Mouse (Mus musculus) left cerebral cortex, postnatal 36 days (tissue): Measurements from ENCODE around the gene Nfkb2. TPM values are rescaled to one million over a fixed set of nuclear protein-coding genes. Genes with fewer than 3 reads are reported as not detected.

Experiments
- DNase-seq, 2 experiments: peaks; one replicate each; pipeline ENCODE4 v3.0.0; 2021 to 2022; ENCODE audit warnings: low spot score in 2 of 2, mixed read lengths in 1 of 2
- intact Hi-C: fragments of 180-260 bp; cut with DNase I; formaldehyde crosslinking; loops from one replicate; pipeline ENCODE4 v1.15.1; 2025
- total RNA-seq, 2 experiments: library from RNA; stranded (reverse); gene quantifications; 2 replicates each; pipeline ENCODE4 v1.2.3; 2021

Nfkb2 gene
- total RNA-seq, 2 experiments from 2014 or later, result 2.1 to 2.9 TPM

DNA sequence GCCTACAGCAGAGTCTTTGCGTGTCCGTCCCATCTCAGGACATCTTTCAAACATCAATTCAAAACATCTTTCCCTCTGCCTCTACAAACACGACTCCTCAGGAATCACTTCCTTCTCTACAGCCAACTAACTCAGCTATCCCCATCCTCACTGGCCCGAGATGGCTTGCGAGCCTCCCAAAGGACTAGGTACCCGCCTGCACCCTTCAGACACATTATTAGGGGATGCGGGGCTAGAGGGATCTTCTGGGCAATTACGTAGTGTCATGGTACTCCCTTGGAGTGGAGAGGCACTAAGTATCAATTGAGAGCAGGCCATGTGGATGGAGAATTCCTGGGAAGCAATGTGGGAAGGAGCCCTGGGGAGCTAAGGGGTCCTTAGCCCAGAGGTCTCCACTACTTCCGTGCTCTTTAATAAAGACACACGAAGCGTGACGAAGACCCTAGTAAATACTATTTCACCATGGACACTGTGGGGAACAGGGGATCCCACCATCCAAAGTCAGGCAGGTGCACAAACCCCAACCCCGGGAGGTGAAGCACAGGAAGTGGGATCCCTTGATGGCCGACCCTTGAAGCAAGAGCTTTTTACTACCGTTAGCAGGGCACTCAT, 33.7 kb downstream of the Nfkb2 start:
- no peak for DNase-seq
- intact Hi-C loops, result loop anchor here (2.0 kb wide), 1 partner anchor 19 kb away; no protein-coding TSS in a partner anchor

DNA sequence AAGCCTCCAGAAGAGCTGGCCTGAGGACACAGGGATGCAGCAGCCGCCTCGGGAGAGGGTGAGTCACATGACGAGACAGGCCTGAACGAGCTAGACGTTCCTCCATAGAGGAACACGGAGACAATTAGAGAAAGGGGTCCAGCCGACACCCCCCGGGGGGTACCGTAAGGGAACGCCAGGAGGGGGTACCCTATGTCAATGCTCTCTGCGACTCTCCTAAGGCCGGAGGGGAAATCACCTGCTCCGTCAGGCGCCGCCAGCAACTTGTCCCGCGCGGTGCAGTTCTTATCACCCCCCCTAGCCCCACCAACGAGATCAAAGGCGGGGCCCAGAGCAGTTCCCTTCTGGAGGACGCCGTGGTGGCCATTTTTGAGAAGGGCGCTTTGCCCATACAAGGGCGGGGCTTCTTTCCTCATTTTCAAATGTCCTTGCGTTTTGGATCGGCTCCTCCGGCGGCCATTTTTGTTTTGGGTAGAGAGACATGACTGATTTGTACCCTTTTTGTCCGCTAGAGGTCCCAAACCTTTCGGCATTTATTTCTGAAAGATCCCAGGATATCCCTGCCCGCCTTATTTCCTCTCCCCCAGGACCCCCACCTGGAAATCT, 34.3 kb downstream of the Nfkb2 start, which contains the start of gene Cuedc2:
Gene Cuedc2 (minus strand): TSS at position 372 of the 606 bp plus-strand sequence.
- peak; percentile 97 to 98 for DNase-seq
- intact Hi-C loops, result loop anchor here (2.0 kb wide), 1 partner anchor 18 kb away; no protein-coding TSS in a partner anchor

DNA sequence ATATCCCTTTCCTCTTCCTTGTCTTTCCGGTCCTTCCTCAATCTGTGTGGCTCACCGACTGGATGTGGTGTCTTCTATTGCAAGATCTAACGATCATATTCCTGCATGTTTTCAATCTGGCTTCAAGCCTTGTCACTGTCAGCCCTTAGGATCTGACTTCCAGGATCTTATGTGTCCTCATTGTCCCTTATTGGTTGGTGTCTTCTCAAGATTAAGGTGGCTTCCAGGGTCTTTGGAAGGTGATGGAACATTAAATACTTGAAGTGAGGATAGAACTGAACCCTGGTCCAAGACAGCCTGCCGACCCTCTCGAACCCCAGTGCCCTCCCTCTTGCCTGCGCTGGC, 34.8 kb downstream of the Nfkb2 start:
- no peak for DNase-seq
- intact Hi-C loops, result loop anchor here (2.0 kb wide), 1 partner anchor 18 kb away; no protein-coding TSS in a partner anchor

DNA sequence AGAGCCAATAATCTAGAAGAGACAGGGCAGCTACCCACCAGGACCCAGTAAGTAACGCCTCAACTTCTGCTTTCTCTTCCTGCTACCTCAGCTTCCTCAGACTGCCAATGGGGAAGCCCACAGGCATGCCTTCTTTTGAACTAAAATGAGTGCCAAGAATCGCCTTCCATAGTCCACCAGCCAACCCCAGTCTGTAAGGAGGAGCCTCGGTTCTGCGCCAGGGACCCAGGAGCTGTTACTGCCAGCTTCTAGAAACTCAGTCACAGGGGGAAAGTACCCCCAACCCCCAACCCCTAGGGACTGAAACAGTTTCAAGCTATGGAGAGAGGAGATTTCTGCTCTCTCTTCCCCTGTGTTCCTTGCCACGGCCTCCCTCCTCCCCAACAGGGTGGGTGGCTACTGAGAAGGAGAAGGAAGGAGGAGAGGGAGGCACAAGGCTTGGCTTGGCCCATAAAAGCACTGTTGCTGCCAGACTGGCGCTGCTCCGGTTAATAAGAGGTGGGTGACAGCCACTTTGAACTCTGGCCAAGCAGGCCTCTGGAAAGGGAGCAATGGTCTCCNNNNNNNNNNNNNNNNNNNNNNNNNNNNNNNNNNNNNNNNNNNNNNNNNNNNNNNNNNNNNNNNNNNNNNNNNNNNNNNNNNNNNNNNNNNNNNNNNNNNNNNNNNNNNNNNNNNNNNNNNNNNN, 35.3 kb downstream of the Nfkb2 start:
- DNase-seq, result peak; percentile 37 to 48
- intact Hi-C loops, result loop anchor here (2.0 kb wide), 1 partner anchor 17 kb away; no protein-coding TSS in a partner anchor

DNA sequence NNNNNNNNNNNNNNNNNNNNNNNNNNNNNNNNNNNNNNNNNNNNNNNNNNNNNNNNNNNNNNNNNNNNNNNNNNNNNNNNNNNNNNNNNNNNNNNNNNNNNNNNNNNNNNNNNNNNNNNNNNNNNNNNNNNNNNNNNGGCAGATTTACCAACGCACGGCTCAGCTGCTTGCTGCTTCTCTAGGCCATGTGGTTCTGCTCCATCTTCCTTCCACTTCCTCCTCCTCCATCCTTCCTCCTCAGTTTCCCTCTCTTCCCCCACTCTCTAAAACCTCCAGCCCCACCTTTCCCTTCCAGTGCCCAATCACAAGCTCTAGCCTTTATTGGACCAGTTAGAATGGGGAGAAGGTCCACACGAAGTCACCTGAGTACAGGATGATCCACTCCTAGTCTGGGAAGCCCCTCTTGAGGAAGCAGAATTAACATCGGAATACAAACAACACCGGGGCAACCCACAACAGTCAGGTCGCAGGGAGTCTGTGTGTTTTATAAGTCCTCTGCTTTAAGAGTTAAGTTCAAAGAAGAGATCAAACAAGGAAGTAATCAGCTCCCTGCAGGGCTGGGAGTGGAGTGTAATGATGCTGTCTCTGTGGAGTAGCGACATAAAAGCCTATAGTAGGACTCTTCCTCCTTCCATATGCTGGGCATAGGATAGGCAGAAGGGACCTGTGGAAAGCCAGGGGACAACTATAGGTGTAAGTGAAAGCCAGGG, 40.7 kb downstream of the Nfkb2 start:
- intact Hi-C loops, result no loop called here
- no peak for DNase-seq

DNA sequence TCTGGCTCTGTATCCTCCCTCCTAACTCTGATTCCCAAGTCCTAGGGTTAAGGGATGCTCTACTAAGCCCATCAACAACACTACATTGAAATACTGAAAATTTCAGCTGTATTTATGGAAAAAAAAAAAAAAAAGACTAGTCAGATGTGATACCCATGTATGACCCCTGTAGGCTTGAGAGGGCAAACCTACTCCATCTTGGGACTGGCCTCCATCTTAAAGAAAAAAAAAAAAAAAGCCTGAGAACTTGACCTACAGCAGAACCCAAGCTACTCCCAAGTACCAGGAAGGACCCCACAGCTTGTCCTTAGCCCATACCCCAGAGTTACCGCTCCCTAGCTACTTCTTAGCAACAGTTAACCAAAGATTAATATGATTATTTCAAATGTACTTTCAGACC, 43.0 kb downstream of the Nfkb2 start:
- intact Hi-C loops, result no loop called here
- DNase-seq, result no peak

DNA sequence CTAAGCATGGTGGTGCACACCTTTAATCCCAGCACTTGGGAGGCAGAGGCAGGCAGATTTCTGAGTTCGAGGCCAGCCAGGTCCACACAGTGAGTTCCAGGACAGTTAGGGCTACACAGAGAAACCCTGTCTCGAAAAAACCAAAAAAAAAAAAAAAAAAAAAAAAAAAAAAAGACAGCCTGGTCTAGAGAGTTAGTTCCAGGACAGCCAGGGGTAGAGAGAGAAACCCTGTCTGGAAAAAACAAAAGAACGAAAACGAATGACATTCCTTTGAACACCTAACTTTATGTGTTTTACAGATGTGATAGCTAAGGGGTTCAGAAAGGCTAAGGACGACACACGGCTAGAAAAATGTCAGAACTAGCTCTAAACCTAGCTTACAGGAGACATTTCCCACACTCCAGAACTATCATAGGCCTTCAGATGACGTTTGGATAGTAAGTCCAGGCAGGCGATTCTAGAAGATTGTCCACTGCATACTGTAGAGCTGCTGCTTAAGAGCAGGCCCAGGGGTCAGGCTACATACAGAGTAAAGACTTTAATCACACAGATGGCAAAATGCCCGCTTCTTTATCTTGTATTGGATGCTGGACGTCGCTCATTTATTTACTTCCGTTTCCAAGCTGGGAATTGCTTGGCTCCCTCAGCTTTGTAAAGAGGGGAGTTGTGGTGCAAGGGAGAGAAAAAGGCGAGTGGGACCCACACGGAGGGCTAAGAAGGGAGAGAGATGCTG, 44.0 kb downstream of the Nfkb2 start:
- intact Hi-C loops, result loop anchor here (2.0 kb wide), 1 partner anchor 29 kb away; no protein-coding TSS in a partner anchor
- no peak for DNase-seq

DNA sequence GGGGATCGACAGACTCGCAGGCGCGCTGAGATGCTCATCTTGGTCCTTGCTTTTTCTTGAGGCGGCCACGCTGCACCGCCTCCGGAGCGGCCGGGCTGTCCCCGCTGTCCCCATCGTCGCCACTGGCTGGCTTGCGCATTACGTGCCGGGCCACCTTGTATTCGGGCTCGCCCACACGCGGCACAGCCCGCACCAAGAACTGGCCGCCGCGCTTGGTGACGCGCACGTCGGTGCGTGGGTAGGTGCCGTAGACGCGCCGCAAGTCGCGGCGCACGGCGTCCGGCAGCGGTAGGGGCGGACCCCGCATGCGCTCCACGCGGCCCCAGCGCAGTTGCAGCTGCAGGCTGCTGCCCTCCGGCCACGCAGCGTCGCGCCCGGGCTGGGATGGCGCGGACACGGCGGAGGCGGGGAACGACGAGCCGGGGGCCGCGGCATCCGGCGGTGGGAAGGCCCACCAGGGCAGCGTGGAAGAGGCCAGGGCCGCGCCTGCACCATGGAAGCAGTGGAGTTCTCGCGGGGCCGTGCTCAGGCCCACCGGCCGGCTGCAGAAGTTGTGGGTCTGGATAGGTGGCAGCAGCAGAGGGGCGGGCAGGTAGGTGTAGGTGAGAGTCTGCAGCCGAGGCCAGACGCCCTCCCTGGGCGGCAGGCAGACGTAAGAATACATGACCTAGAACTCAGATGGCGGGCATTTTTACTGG, 44.8 kb downstream of the Nfkb2 start:
- peak; percentile 90 to 94 for DNase-seq
- intact Hi-C loops, result loop anchor here (2.0 kb wide), 1 partner anchor 30 kb away; no protein-coding TSS in a partner anchor

DNA sequence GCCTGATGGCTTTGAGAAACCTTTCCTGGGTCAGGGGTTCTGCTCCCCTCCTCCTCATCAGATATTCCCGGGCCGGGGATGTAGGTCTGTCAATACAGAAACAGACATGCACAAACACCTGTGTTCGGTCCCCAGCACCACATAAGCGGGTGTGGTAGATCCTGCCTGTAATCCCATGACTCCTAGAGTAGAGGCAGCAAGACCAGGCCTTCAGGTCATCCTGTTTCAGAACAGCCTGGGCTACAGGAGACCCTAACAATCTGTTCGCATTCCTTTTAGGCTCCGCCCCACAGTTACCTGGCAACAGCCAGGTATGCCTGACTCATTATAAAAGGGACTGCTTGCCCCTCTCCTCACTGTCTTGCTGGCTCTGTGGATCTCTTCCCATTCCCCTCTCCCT, 45.4 kb downstream of the Nfkb2 start:
- intact Hi-C loops, result loop anchor here (2.0 kb wide), 1 partner anchor 31 kb away; no protein-coding TSS in a partner anchor
- DNase-seq, result no peak

- DNase-seq, result no peak
- intact Hi-C loops, result no loop called here
These were observed 46.2 kb downstream of the Nfkb2 start, which contains the start of gene 2310034G01Rik for GRCm38 (mm10) chr19:46350168-46350932. 2310034G01Rik (minus strand) TSS chr19:46350302.

- DNase-seq, result peak; percentile 88 to 91
- intact Hi-C loops, result loop anchor here (2.0 kb wide), 1 partner anchor 18 kb away; the partner anchor contains the start of gene Cuedc2
These were observed 52.6 kb downstream of the Nfkb2 start for GRCm38 (mm10) chr19:46356701-46357138.

DNA sequence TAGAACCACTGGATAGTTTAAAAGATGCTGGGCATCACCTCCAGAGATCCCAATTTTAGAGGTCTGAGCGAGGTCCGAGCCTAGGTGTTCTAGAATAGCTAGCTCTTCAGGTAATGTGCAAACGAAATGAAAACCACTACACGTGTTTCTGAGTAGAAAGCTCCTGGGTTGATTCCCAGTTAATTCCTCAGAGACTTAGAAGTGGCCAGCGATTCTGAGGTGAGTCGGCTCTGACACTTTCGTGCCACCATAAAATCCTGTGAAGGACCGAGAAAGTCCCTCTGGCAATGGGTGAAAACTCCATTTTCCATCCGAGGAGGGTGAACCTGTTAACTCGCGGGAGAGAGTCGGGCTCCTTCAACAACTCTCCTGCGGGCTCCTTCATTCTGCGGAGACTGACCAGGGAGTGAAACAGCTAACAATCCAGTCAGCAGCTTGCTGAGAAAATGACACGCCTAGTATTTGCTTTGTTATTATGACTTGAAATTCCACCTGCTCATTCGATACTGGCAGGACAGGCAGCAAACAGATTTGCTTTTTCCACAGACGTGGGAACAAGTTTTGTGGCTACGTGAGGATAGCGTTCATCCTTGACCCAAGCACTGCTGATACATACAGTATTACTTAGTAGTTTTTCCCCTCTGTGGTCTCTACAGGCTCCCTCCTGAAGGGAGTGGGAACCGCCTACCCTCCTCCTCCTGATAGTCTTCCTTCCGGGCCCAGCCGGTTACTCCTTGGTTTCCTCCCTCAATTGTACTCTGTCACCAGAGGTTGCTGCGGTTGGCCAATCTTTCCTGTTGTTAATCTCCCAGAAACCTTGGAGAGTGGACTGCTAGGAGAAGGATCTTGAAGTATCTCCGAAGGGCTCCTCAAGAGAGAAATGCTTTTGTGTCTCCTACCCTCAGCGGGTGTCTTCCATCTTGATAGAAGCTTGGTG, 53.5 kb downstream of the Nfkb2 start:
- DNase-seq, result no peak
- intact Hi-C loops, result loop anchor here (2.0 kb wide), 1 partner anchor 19 kb away; the partner anchor contains the start of gene Cuedc2

- DNase-seq, result no peak
- intact Hi-C loops, result no loop called here
These were observed 54.3 kb downstream of the Nfkb2 start for GRCm38 (mm10) chr19:46358381-46358780.
